In genomic region chr11:74828404-74828931, GRCm38 (mm10) we compare ENCODE assay signal across 9 mouse cellular contexts. TPM values are rescaled to one million over a fixed set of nuclear protein-coding genes. Genes with fewer than 3 reads are reported as not detected.
A peak's percentile ranks its signal among the peaks of the same experiment; 100 is the strongest.
DNase-seq lines count a peak whose midpoint lies in the region; ATAC-seq and TF ChIP-seq lines count a peak whose summit lies in the region.
"Had no signal": no experiment of that assay in that cellular context is flagged by ENCODE, and none has a peak within 500 bp of the region (broad histone marks: within the 10 kb centered on the region; RNA-seq: fewer than 3 reads in every experiment).

No protein-coding gene starts in this region.

- H3K4me1 ChIP-seq in neural tube, embryonic 12.5 days = peaks cover 21% of the 10 kb centered on the region
- H3K4me1 ChIP-seq in small intestine, adult 2 months (ENCODE audit: control insufficient read depth, insufficient read depth, insufficient read length, low read length) = peaks cover 25% of the 10 kb centered on the region; the same call in 1 of the 2 replicates

- H3K27ac ChIP-seq in neural tube, embryonic 12.5 days = no peak overlapping the region
- H3K27ac ChIP-seq in small intestine, adult 2 months (ENCODE audit: insufficient read depth, low read depth, low read length) = peak overlapping the region; percentile 50

- DNase-seq in heart, postnatal 4 days = peak; percentile 23
- no peak for DNase-seq in heart, adult 18-20 months
- DNase-seq in neural tube, embryonic 10.5 days (ENCODE audit: extremely low spot score, low spot score) = no peak
- peak; percentile 30 for DNase-seq in brain, adult 2 months (ENCODE audit: low read depth, low spot score)
- no peak for DNase-seq in Muller cell, postnatal 12 days (ENCODE audit: inconsistent ontology term)
- DNase-seq: left cerebral cortex, postnatal 4 days had no signal

- peaks cover 4% of the 10 kb centered on the region; the same call in 1 of the 2 replicates for H3K27me3 ChIP-seq in neural tube, embryonic 12.5 days (replicated peaks)
- no peaks in the 10 kb centered on the region for H3K27me3 ChIP-seq in small intestine, adult 2 months (ENCODE audit: control insufficient read depth, insufficient read depth, low read length)

- H3K4me3 ChIP-seq in neural tube, embryonic 12.5 days = no peak overlapping the region
- no peak overlapping the region for H3K4me3 ChIP-seq in small intestine, adult 2 months (ENCODE audit: low read depth, low read length)

- H3K36me3 ChIP-seq in neural tube, embryonic 12.5 days = peaks cover 3% of the 10 kb centered on the region; the same call in 1 of the 2 replicates
- no peaks in the 10 kb centered on the region for H3K36me3 ChIP-seq in small intestine, adult 2 months (ENCODE audit: control insufficient read depth, insufficient read depth, low read length)

- no peak for TF ChIP-seq POLR2A in small intestine, adult 2 months (IDR thresholded peaks at IDR 0.05; ENCODE audit: low read depth, low read length)

- no peak for TF ChIP-seq CTCF in small intestine, adult 2 months (IDR thresholded peaks at IDR 0.05; ENCODE audit: extremely low read depth, insufficient read length, insufficient replicate concordance, low read depth, low read length)

- H3K9ac ChIP-seq in neural tube, embryonic 12.5 days = no peak overlapping the region

- no peaks in the 10 kb centered on the region for H3K9me3 ChIP-seq in neural tube, embryonic 12.5 days

- 27% methylated on average over 2 of the region's 2 CpGs for WGBS in neural tube, embryonic 12.5 days
- 74% methylated on average over 2 of the region's 2 CpGs for WGBS in small intestine, adult 2 months

- no peak for ATAC-seq in neural tube, embryonic 12.5 days (ENCODE audit: low FRiP score, low read depth)
- ATAC-seq: inflammation-experienced regulatory T-cells, adult 6 months had no signal

- H3K4me2 ChIP-seq in neural tube, embryonic 12.5 days (replicated peaks) = 0 out of 2 replicates have a peak overlapping the region, but pooled peaks have one; percentile 90

RNA-seq across cellular contexts. Expression of gene Mnt, which starts 2.3 kb away (rescaled TPM):
- total RNA-seq in heart, postnatal 4 days (2021) = 10 to 100 TPM; 14.8 to 15.7 TPM
- 1 to 10 TPM; 5.8 to 6.3 TPM for total RNA-seq in heart, adult 18-20 months (2021)
- 7.8 and 9.0 TPM in 2 replicates for polyA plus RNA-seq in neural tube, embryonic 12.5 days (2016; fragmentation: Nextera tagmentation; extraction: Ambion mirVana)
- 9.5 and 23.6 TPM in 2 replicates for polyA plus RNA-seq in small intestine, adult 2 months (2012; rRNA removed)

RNA-seq across cellular contexts. Expression of gene Mettl16, which starts 57.8 kb away (rescaled TPM):
- 10 to 100 TPM; 15.2 to 16.9 TPM for total RNA-seq in heart, postnatal 4 days (2021)
- 10 to 100 TPM; 16.4 to 17.3 TPM for total RNA-seq in heart, adult 18-20 months (2021)
- polyA plus RNA-seq in neural tube, embryonic 12.5 days (2016; fragmentation: Nextera tagmentation; extraction: Ambion mirVana) = 46.2 and 53.8 TPM in 2 replicates
- 0.65 and 1.6 TPM in 2 replicates for polyA plus RNA-seq in small intestine, adult 2 months (2012; rRNA removed)

Comparison
In these comparisons a context has a peak if more than half of its experiments do, and no peak if none do; other contexts are left out.
1. DNase-seq: peak in heart, postnatal 4 days (single experiment) and brain, adult 2 months (single experiment); none in heart, adult 18-20 months (0 of 2), neural tube, embryonic 10.5 days (single experiment) and Muller cell, postnatal 12 days (single experiment).